Mouse (Mus musculus): ENCODE results near the gene Tppp3. TPM values are rescaled to one million over a fixed set of nuclear protein-coding genes. Genes with fewer than 3 reads are reported as not detected.
A peak's percentile ranks its signal among the peaks of the same experiment; 100 is the strongest.

Tppp3 gene
- total RNA-seq, 1 experiment = 17.3 TPM

DNA sequence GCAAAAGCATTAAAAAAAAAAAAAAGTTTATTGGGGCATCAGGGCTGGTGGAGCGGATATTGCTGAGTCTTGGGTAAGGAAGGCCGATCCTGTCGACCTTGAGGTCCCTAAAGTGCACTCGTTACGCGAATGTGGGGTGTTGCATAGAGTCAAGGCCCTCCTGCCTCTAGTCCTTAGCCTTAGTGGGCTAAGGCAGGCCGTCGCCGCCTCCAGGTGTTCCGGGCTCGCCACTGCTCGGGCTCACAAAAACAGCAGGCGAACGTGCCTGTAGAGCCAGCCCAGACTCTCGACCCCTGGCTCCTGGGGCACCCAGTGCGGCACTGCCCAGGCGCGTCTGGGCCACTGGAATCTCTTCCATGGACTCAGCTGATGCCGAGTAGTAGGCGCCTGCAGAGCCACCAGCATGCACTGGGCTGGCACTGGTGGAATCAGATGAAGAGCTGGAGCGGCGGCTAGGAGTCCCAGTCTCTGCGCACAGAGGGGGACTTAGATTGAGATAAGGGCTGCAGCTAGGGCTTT, 1.1 kb upstream of the Tppp3 start:
- Histone ChIP-seq H3K4me3 (ENCODE audit: insufficient read depth in 1 of 2, low read depth in 1 of 2, low read length in 2 of 2, poor library complexity in 1 of 2, severe bottlenecking in 1 of 2) (peak overlapping the region; percentile 41 to 45), H3K9me3 (ENCODE audit: control insufficient read depth, insufficient read depth, low read depth, low read length) (no peaks in the 10 kb centered on the region)

DNA sequence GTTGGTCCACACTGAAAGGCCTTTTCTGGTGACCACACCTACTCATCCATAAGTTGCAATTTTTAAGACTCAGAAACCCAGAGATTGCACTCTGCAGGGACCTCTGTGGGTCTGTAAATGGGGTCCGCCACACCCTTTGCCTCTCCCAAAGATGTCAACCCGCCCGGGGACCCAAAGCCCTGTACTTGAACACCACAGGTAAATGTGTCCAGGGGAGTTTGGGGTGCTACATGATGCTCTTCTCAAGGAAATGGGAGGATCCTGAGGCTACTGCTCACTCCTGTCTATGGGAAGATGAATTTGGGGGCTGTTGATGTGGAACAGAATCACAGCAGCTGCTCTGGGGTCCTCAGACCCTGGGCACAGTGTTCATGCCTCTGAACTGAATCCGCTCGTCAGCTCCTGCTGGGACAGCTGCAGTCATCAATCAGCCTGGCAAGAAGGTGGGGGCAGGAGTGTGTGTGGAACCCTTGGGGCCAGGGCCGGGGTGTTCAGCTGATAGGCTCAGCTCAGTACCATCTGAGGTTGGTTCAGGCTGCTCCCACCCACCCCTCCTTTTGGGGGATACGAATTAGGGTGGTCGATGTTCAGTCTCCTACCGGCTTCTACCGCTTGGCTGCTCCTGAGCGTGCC, 529 bp downstream of the Tppp3 start:
- no peak overlapping the region for H3K27ac ChIP-seq (ENCODE audit: insufficient read depth, low read depth, low read length, poor library complexity, severe bottlenecking)
- H3K4me1 ChIP-seq (ENCODE audit: control insufficient read depth in 2 of 2, insufficient read depth in 2 of 2, low read length in 2 of 2, poor library complexity in 1 of 2) = peaks cover 10 to 32% of the 10 kb centered on the region in 2 experiments
- in situ Hi-C loops (cut with MboI; ENCODE audit: low sequenced_read_pairs in 2 of 2, unreplicated experiment in 2 of 2) = no loop called here
- peak overlapping the region; percentile 33; the same call in 1 of the 2 replicates for H3K9ac ChIP-seq (ENCODE audit: insufficient read depth, low read depth, low read length, poor library complexity, severe bottlenecking)
- H3K36me3 ChIP-seq (ENCODE audit: control insufficient read depth, insufficient read depth, low read length, poor library complexity, severe bottlenecking) = no peaks in the 10 kb centered on the region
- H3K4me3 ChIP-seq (ENCODE audit: insufficient read depth in 1 of 2, low read depth in 1 of 2, low read length in 2 of 2, poor library complexity in 1 of 2, severe bottlenecking in 1 of 2) = peak overlapping the region; percentile 34 to 49
- no peak for TF ChIP-seq HCFC1 (IDR thresholded peaks at IDR 0.05; ENCODE audit: borderline replicate concordance, insufficient read depth, low read length)
- TF ChIP-seq ZC3H11A (IDR thresholded peaks at IDR 0.05; ENCODE audit: borderline replicate concordance, low read depth, low read length) = no peak
- no peak for TF ChIP-seq CHD2 (IDR thresholded peaks at IDR 0.05; ENCODE audit: low read depth, low read length)
- no peak for TF ChIP-seq MAFK (IDR thresholded peaks at IDR 0.05; ENCODE audit: insufficient read depth, low read depth, low read length)
- TF ChIP-seq ZNF384 (IDR thresholded peaks at IDR 0.05; ENCODE audit: low read depth, low read length) = no peak
- H3K9me3 ChIP-seq (ENCODE audit: control insufficient read depth, insufficient read depth, low read depth, low read length) = no peaks in the 10 kb centered on the region
- no peak for DNase-seq (ENCODE audit: low read depth, low spot score)

More for the DNA sequence above, 1.1 kb upstream of the Tppp3 start:
- H3K27ac ChIP-seq (ENCODE audit: insufficient read depth, low read depth, low read length, poor library complexity, severe bottlenecking) = no peak overlapping the region
- H3K36me3 ChIP-seq (ENCODE audit: control insufficient read depth, insufficient read depth, low read length, poor library complexity, severe bottlenecking) = no peaks in the 10 kb centered on the region
- H3K9ac ChIP-seq (ENCODE audit: insufficient read depth, low read depth, low read length, poor library complexity, severe bottlenecking) = peak overlapping the region; percentile 33
- in situ Hi-C loops (cut with MboI; ENCODE audit: low sequenced_read_pairs in 2 of 2, unreplicated experiment in 2 of 2) = no loop called here
- DNase-seq (ENCODE audit: low read depth, low spot score) = no peak
- TF ChIP-seq ZNF384 (IDR thresholded peaks at IDR 0.05; ENCODE audit: low read depth, low read length) (no peak), CHD2 (IDR thresholded peaks at IDR 0.05; ENCODE audit: low read depth, low read length) (no peak), ZC3H11A (IDR thresholded peaks at IDR 0.05; ENCODE audit: borderline replicate concordance, low read depth, low read length) (no peak), MAFK (IDR thresholded peaks at IDR 0.05; ENCODE audit: insufficient read depth, low read depth, low read length) (no peak), HCFC1 (IDR thresholded peaks at IDR 0.05; ENCODE audit: borderline replicate concordance, insufficient read depth, low read length) (no peak)
- H3K4me1 ChIP-seq (ENCODE audit: control insufficient read depth in 2 of 2, insufficient read depth in 2 of 2, low read length in 2 of 2, poor library complexity in 1 of 2) = peaks cover 10 to 37% of the 10 kb centered on the region in 2 experiments

- Histone ChIP-seq H3K4me3 (ENCODE audit: insufficient read depth in 1 of 2, low read depth in 1 of 2, low read length in 2 of 2, poor library complexity in 1 of 2, severe bottlenecking in 1 of 2) (no peak overlapping the region), H3K27ac (ENCODE audit: insufficient read depth, low read depth, low read length, poor library complexity, severe bottlenecking) (no peak overlapping the region), H3K4me1 (ENCODE audit: control insufficient read depth in 2 of 2, insufficient read depth in 2 of 2, low read length in 2 of 2, poor library complexity in 1 of 2) (peaks cover 10 to 32% of the 10 kb centered on the region in 2 experiments), H3K36me3 (ENCODE audit: control insufficient read depth, insufficient read depth, low read length, poor library complexity, severe bottlenecking) (no peaks in the 10 kb centered on the region), H3K9ac (ENCODE audit: insufficient read depth, low read depth, low read length, poor library complexity, severe bottlenecking) (no peak overlapping the region), H3K9me3 (ENCODE audit: control insufficient read depth, insufficient read depth, low read depth, low read length) (no peaks in the 10 kb centered on the region)
- DNase-seq (ENCODE audit: low read depth, low spot score) = no peak
- TF ChIP-seq HCFC1 (IDR thresholded peaks at IDR 0.05; ENCODE audit: borderline replicate concordance, insufficient read depth, low read length) = no peak
- no peak for TF ChIP-seq MAFK (IDR thresholded peaks at IDR 0.05; ENCODE audit: insufficient read depth, low read depth, low read length)
- TF ChIP-seq ZNF384 (IDR thresholded peaks at IDR 0.05; ENCODE audit: low read depth, low read length) = no peak
- TF ChIP-seq CHD2 (IDR thresholded peaks at IDR 0.05; ENCODE audit: low read depth, low read length) = no peak
- no peak for TF ChIP-seq ZC3H11A (IDR thresholded peaks at IDR 0.05; ENCODE audit: borderline replicate concordance, low read depth, low read length)
- in situ Hi-C loops (cut with MboI; ENCODE audit: low sequenced_read_pairs in 2 of 2, unreplicated experiment in 2 of 2) = no loop called here
Measured at GRCm38 (mm10) chr8:105470262-105470661, 1.1 kb downstream of the Tppp3 start.

DNA sequence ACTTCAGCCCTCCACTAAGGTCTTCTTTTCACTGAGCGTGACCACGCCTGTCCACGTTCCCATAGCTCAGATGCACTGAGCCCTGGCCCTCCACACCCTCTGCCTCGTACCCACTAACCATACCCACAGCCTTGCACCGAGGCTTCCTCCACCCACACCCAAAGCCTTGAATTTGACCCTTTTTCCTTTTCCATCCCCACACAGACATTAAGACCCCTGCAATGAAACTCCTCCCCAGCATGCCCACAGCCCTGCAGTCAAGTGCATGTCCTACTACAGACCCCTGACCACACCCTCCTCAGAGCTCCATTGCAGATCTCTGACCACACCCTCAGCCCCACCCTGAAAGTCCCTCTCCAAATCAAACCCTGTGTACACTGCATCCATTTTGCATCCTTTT, 1.5 kb downstream of the Tppp3 start:
- peaks cover 9 to 32% of the 10 kb centered on the region in 2 experiments for H3K4me1 ChIP-seq (ENCODE audit: control insufficient read depth in 2 of 2, insufficient read depth in 2 of 2, low read length in 2 of 2, poor library complexity in 1 of 2)
- in situ Hi-C loops (cut with MboI; ENCODE audit: low sequenced_read_pairs in 2 of 2, unreplicated experiment in 2 of 2) = no loop called here
- H3K9me3 ChIP-seq (ENCODE audit: control insufficient read depth, insufficient read depth, low read depth, low read length) = no peaks in the 10 kb centered on the region
- no peak for TF ChIP-seq HCFC1 (IDR thresholded peaks at IDR 0.05; ENCODE audit: borderline replicate concordance, insufficient read depth, low read length)
- no peak for TF ChIP-seq CHD2 (IDR thresholded peaks at IDR 0.05; ENCODE audit: low read depth, low read length)
- TF ChIP-seq ZNF384 (IDR thresholded peaks at IDR 0.05; ENCODE audit: low read depth, low read length) = no peak
- TF ChIP-seq MAFK (IDR thresholded peaks at IDR 0.05; ENCODE audit: insufficient read depth, low read depth, low read length) = no peak
- no peak for TF ChIP-seq ZC3H11A (IDR thresholded peaks at IDR 0.05; ENCODE audit: borderline replicate concordance, low read depth, low read length)
- H3K36me3 ChIP-seq (ENCODE audit: control insufficient read depth, insufficient read depth, low read length, poor library complexity, severe bottlenecking) = no peaks in the 10 kb centered on the region
- DNase-seq (ENCODE audit: low read depth, low spot score) = no peak
- no peak overlapping the region for H3K4me3 ChIP-seq (ENCODE audit: insufficient read depth in 1 of 2, low read depth in 1 of 2, low read length in 2 of 2, poor library complexity in 1 of 2, severe bottlenecking in 1 of 2)
- H3K27ac ChIP-seq (ENCODE audit: insufficient read depth, low read depth, low read length, poor library complexity, severe bottlenecking) = no peak overlapping the region
- no peak overlapping the region for H3K9ac ChIP-seq (ENCODE audit: insufficient read depth, low read depth, low read length, poor library complexity, severe bottlenecking)

All from ES-E14 (cell line).